Mouse (Mus musculus): Measurements from ENCODE around the gene Opn1sw.
"Not testable (repeated sequence)": the region's sequence is repeated elsewhere in the genome, so short reads cannot be mapped to it uniquely, and the experiment has no call there.

The Opn1sw gene

GRCm38 (mm10) chr6:29396714-29397540 lies 8.7 kb upstream of the Opn1sw start:
- in situ Hi-C loops (cut with MboI; ENCODE audit: unreplicated experiment in 2 of 2), result no loop called here

GRCm38 (mm10) chr6:29395910-29396713 lies 7.8 kb upstream of the Opn1sw start, which contains the start of gene Ccdc136:
Ccdc136 (plus strand) TSS chr6:29396309.
- in situ Hi-C loops (cut with MboI; ENCODE audit: unreplicated experiment in 2 of 2), result no loop called here

- in situ Hi-C loops (cut with MboI; ENCODE audit: unreplicated experiment in 2 of 2), result no loop called here
Observed at GRCm38 (mm10) chr6:29394286-29394685, 6.0 kb upstream of the Opn1sw start.

GRCm38 (mm10) chr6:29391802-29392201 lies 3.5 kb upstream of the Opn1sw start:
- in situ Hi-C loops (cut with MboI; ENCODE audit: unreplicated experiment in 2 of 2), result no loop called here

- in situ Hi-C loops (cut with MboI; ENCODE audit: unreplicated experiment in 2 of 2), result not testable (repeated sequence)
Observed at GRCm38 (mm10) chr6:29391241-29391640, 3.0 kb upstream of the Opn1sw start.

GRCm38 (mm10) chr6:29390500-29390899 lies 2.2 kb upstream of the Opn1sw start:
- in situ Hi-C loops (cut with MboI; ENCODE audit: unreplicated experiment in 2 of 2), result not testable (repeated sequence)

- in situ Hi-C loops (cut with MboI; ENCODE audit: unreplicated experiment in 2 of 2), result no loop called here
Observed at GRCm38 (mm10) chr6:29389425-29389824, 1.2 kb upstream of the Opn1sw start.

GRCm38 (mm10) chr6:29388606-29389080 lies 375 bp upstream of the Opn1sw start:
- in situ Hi-C loops (cut with MboI; ENCODE audit: unreplicated experiment in 2 of 2), result no loop called here

GRCm38 (mm10) chr6:29382442-29382841 lies 5.8 kb downstream of the Opn1sw start:
- in situ Hi-C loops (cut with MboI; ENCODE audit: unreplicated experiment in 2 of 2), result no loop called here

GRCm38 (mm10) chr6:29379954-29380353 lies 8.3 kb downstream of the Opn1sw start:
- in situ Hi-C loops (cut with MboI; ENCODE audit: unreplicated experiment in 2 of 2), result no loop called here

- in situ Hi-C loops (cut with MboI; ENCODE audit: unreplicated experiment in 2 of 2), result no loop called here
Observed at GRCm38 (mm10) chr6:29378678-29379077, 9.6 kb downstream of the Opn1sw start.

GRCm38 (mm10) chr6:29377386-29377785 lies 10.9 kb downstream of the Opn1sw start:
- in situ Hi-C loops (cut with MboI; ENCODE audit: unreplicated experiment in 2 of 2), result no loop called here

GRCm38 (mm10) chr6:29365277-29365676 lies 23.0 kb downstream of the Opn1sw start:
- in situ Hi-C loops (cut with MboI; ENCODE audit: unreplicated experiment in 2 of 2), result no loop called here

- in situ Hi-C loops (cut with MboI; ENCODE audit: unreplicated experiment in 2 of 2), result no loop called here
Observed at GRCm38 (mm10) chr6:29363129-29363515, 25.1 kb downstream of the Opn1sw start.

GRCm38 (mm10) chr6:29362246-29363128 lies 25.8 kb downstream of the Opn1sw start:
- in situ Hi-C loops (cut with MboI; ENCODE audit: unreplicated experiment in 2 of 2), result no loop called here

GRCm38 (mm10) chr6:29360211-29360610 lies 28.1 kb downstream of the Opn1sw start:
- in situ Hi-C loops (cut with MboI; ENCODE audit: unreplicated experiment in 2 of 2), result no loop called here

- in situ Hi-C loops (cut with MboI; ENCODE audit: unreplicated experiment in 2 of 2), result no loop called here
Observed at GRCm38 (mm10) chr6:29359386-29359785, 28.9 kb downstream of the Opn1sw start.

GRCm38 (mm10) chr6:29352816-29353215 lies 35.5 kb downstream of the Opn1sw start:
- in situ Hi-C loops (cut with MboI; ENCODE audit: unreplicated experiment in 2 of 2), result no loop called here

- in situ Hi-C loops (cut with MboI; ENCODE audit: unreplicated experiment in 2 of 2), result no loop called here
Observed at GRCm38 (mm10) chr6:29351613-29352012, 36.7 kb downstream of the Opn1sw start.

- in situ Hi-C loops (cut with MboI; ENCODE audit: unreplicated experiment in 2 of 2), result no loop called here
Observed at GRCm38 (mm10) chr6:29348371-29348724, 39.9 kb downstream of the Opn1sw start.

Measured in v-Abl transformed pro-B cells (cell line).